Mouse (Mus musculus) CD4-positive, CD25-positive, alpha-beta regulatory T cell, adult 4 months (primary cell): ENCODE measurements at regions not wholly inside any gene's neighbourhood (a gene's known extent, or its start where the extent isn't known, plus 50 kb on each side); places are given as distances from the start of the nearest gene placed in this dataset.
"Not testable (repeated sequence)": the region's sequence is repeated elsewhere in the genome, so short reads cannot be mapped to it uniquely, and the experiment has no call there.

Experiments used
- ATAC-seq: one replicate; pipeline ENCODE4 v1.8.0; 2017

- no peak for ATAC-seq
Measured at GRCm38 (mm10) chr4:10670846-10671428, 203.4 kb upstream of the 2610301B20Rik start.

- no peak for ATAC-seq
Measured at GRCm38 (mm10) chr4:10691086-10691485, 183.2 kb upstream of the 2610301B20Rik start.

- ATAC-seq = no peak
Measured at GRCm38 (mm10) chr4:10692860-10693259, 181.4 kb upstream of the 2610301B20Rik start.

- no peak for ATAC-seq
Measured at GRCm38 (mm10) chr4:10693446-10694105, 180.7 kb upstream of the 2610301B20Rik start.

- not testable (repeated sequence) for ATAC-seq
Measured at GRCm38 (mm10) chr4:10694106-10694748, 180.1 kb upstream of the 2610301B20Rik start.

GRCm38 (mm10) chr4:10697225-10697836 is 177.0 kb upstream of the 2610301B20Rik start:
- no peak for ATAC-seq

GRCm38 (mm10) chr4:10698637-10699036 is 175.7 kb upstream of the 2610301B20Rik start:
- ATAC-seq = no peak

DNA sequence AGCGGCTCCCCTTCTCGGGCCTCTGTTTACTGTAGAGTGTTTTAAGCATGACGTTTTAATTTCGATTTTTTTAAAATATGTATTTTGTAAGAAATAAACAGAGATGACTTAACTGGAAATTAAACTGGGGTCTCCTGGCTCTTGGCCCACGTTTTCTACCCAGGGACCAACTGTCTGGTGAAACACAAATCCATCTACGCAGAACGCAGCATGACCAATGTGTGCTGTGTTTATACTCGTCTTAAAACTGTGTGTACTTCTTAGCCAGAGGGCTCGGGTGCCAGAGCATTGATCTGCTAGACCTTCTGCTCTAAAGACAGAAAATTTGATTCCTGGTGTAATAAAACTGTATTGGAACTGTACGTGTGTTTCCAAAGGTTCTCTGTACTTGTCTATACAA is 172.8 kb upstream of the 2610301B20Rik start:
- no peak for ATAC-seq

GRCm38 (mm10) chr4:10703212-10703611 is 171.1 kb upstream of the 2610301B20Rik start:
- no peak for ATAC-seq

DNA sequence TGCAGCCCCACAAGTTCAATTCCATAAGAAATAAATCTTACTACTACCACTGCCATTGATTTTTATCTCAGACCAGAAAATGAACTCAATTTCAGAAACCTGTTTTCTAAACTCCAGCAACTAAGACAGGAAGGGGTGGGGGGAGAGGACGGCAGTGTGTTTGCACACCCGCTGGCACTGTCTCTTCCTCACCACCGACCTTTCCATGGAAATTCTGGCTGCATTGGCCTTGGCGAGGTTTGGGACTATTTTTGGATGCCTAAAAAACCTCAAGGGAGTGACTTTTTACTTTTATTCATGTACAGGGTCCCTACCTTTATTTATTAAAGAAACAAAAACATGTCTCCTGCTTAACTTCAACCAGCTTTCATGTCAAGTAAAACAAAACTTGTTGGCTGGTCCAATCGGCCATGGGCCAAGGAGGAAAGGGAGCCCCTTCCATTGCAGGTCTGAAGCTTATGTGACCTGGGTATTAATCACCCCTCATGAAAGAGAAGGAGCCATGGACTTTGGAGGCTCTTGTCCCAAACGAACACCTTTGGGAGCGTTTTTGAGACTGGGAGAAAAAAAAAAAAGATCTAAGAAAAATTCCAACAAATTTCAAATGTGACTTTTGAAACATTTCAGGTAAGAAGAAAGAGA is 167.2 kb upstream of the 2610301B20Rik start:
- ATAC-seq = no peak

- ATAC-seq = no peak
Measured at GRCm38 (mm10) chr4:10707658-10708056, 166.6 kb upstream of the 2610301B20Rik start.

- no peak for ATAC-seq
Measured at GRCm38 (mm10) chr4:10711939-10712533, 162.3 kb upstream of the 2610301B20Rik start.

DNA sequence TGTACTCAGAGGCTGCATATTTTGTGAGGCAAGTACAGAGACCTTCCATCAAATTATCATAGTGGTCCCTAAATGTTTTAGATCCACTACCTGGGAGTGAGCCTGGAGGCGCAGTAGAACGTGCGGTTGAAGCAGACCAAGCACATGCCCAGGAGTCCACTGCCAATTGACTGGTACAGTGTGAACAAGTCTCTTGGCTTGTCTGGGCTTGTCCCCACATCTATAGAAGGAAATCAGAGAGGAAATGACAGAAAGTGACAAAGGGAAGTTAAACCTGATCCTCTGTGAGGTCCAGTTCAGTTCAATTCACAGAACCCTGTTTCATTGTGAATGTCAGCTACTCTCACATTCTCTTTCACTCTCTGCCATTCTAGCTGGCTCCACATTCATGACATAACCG is 151.0 kb upstream of the 2610301B20Rik start:
- no peak for ATAC-seq

GRCm38 (mm10) chr4:10727894-10728293 is 146.4 kb upstream of the 2610301B20Rik start:
- no peak for ATAC-seq

GRCm38 (mm10) chr4:10745207-10745606 is 129.1 kb upstream of the 2610301B20Rik start:
- no peak for ATAC-seq

DNA sequence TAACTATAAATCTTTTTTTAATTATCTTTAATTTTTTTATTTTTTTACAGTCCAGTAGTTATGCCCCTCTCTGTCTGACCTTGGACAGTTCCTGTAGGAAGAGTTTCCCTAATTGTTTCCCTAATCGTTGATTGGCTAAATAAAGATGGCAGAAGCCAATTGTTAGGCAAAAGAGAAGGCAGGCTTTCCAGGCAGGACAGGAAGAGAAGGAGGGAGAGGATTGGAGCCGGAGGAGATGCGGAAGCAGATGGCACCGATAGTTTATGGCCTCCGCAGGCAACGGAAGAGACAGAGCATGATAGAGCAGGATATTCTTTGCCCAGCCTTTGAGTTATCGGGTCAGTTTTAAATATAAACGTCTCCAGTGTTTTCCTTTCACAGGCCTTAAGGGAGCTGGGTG is 125.5 kb upstream of the 2610301B20Rik start:
- no peak for ATAC-seq

DNA sequence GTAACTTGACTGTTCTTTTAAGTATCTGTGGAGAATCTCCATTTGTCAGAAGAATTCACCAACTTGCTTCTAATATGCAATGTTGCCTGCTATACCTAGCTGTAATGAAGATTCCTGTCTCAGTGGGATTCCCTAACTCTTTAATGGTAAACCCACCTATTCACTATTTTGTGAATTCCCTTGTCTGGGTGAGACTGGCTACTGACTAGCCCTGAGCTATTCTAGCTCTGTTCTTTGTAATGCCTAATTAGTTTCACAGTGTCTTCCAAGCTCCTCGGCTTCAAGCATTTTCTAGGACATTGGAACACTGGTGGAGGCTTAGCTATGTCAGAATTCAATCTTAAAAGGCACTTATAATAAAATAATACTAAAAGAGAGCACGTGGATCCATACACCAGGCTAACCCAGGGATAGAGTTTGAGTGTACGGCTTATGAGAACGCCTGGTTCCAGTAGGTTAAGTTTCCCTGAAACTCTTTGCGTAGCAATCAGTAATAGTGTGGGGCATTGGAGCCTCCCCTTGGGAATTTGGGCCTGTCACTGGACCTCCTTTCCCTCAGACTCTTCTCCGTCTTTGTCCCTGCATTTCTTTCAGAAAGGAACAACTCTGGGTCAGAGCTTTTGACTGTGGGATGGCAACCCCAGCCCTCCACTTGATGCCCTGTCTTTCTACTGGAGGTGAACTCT is 123.8 kb upstream of the 2610301B20Rik start:
- ATAC-seq = not testable (repeated sequence)

DNA sequence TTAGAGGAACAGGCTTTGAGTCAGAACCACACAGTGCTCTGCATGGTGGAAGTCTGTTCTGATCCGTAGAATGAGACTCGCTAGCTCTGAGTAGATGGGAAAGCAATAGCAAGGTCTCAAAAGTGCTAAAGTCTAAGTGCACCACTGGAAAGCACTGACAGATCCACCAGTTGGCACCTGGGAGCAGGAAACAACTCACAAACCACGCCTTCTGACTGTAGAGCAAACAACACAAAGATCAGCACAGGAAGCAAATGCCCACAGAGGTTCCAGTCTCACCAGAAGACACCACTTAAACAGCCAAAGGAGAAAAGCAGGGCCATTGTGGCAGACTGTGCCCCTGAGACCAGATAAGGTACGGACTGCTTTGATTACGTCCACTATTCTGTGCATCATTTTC is 121.1 kb upstream of the 2610301B20Rik start:
- ATAC-seq = no peak

DNA sequence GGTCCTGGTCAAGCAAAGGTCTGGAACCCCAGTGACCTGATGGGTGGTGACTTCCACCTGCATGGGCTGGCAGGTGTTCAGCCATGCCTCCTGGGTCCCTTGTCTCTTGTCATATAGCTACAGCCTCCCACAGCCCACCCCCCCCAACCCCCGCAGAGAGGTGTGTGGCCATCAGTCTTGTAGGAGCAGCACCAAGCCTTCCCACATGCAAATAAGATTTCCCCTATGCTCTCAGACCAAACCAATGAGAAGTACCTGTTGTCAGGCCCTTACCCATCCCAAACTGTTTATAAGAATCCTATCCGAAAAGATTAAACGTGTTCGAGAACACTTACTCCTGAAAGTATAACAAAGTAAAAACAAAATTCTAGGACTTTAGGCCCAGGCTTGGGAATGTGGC is 114.8 kb upstream of the 2610301B20Rik start:
- no peak for ATAC-seq

DNA sequence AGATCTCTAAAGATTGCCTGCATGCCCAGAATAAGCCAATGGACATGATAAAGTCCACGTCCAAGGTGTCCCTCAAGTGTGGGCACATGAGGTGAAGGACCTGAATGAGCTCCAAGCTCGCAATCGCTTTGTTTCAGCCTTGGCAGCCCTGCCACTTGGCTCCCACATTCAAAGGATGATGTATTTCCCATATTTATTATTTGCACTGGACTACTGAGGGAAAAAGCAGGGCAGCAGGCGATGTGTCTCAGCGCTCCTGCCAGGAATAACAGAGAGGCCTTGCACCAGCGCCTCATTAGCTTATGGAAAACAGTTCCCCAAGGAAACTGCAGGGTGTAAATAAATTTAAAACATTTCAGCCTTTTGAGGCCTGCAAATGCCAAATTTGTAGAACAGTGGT is 106.6 kb upstream of the 2610301B20Rik start:
- ATAC-seq = no peak

- ATAC-seq = peak; percentile 88
Measured at GRCm38 (mm10) chr4:10770026-10770643, 104.2 kb upstream of the 2610301B20Rik start.
